Mouse (Mus musculus): ENCODE measurements around the gene Gm6525.
A peak's percentile ranks its signal among the peaks of the same experiment; 100 is the strongest.

Gene Gm6525

GRCm38 (mm10) chr3:84169393-84170005 is 4.4 kb upstream of the Gm6525 start:
- no peak for DNase-seq (ENCODE audit: low spot score)

DNA sequence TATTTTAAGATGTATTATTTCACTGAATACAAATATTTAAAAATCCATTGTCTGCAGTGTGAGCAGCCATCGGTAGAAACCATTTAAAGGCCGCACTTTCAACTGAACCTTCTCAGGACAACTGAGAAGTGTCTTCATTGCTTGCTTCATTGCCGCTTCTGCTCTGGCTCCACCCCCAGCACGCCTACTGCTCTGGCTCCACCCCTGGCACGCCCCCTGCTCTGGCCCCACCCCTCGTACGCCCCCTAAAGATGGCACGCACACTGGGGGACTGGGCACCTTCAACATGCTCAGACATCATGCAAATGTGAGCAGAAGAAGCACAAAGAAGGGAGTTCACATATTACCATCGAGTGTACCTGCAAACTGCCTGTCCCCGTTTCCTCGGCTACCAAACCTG is 1.5 kb upstream of the Gm6525 start:
- DNase-seq (ENCODE audit: low spot score), result no peak

DNA sequence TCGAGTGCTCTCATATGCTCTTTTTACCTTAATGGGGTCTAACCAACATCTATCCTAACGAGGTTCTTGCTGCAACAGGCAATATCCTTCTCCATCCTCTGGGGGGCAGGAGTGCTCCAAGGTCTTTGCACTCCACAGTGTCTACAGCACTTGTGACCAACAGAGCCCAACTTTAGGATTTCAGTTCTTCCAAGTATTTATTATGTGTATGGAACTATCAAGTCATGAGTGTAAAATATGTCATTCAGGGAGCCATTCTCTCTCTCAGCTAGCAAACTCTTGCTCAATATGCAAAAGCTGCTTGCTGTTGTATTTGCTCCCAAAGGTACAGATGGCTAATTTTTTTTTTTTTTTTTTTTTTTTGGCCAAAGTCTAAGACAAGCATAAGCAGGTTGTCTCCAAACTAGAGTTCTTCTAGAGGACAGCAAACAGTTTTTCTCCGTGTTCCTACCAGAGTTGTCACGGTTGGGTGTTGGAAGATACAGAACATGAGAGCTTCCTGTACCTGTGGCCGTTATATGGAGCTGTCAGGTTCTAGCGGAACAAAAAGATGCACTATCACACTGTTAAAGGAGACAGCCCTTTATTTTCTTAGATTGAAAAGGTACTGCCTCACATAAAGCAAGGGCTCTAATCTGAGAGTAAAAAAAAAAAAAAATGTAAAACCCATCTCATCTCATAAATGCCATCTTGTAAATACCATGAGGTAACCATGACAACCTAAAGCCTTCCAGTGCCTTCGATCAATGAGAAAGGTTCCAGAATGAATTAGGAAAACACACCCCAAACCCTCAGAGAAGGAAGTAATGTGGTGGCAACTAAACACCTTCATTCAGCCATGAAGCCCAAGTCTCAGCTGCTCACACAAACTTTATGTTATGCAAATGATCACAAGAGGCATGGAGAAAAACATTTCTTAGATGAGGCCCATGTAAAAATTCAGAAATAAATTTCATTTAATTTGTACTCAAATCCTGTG is 1.7 kb downstream of the Gm6525 start:
- peak; percentile 88 for DNase-seq (ENCODE audit: low spot score)

DNA sequence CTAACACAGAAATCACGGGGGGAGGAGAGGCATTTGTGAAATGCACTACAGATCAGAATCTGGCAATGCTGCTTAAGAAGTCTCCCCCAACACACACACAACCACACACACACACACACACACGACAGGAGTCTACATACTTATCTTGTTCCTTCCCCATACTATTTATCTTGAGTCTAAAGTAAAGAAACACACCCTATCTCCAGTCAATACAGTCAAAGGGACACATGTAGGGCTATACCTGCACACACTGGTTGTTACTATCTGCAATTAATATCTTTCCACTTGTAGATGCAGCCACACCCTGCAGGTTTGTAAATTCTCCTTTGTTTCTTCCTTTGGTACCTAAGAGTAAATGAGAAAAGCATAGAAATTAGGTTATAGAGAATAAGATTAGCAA is 3.9 kb downstream of the Gm6525 start:
- DNase-seq (ENCODE audit: low spot score), result no peak

DNA sequence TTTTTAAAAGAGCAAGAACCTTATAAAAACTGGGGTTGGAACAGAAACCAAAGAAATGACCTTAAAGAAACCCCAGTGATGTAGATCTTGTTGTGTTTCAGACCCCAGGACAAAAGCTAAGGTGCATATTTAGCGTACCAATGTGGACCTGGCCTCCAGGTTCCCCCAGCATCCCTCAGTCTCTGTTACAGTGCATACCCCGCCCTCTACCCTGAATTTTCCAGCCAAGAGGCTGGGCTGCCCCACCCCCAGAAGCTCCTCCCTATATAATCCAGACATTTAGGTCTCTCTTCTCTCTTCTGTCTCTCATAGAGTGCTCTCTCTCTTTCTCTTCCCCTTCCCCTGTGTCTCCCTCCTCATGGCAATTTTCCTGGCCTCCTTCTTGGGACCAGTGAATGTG is 6.4 kb downstream of the Gm6525 start:
- DNase-seq (ENCODE audit: low spot score), result no peak

- no peak for DNase-seq (ENCODE audit: low spot score)
These were observed 7.2 kb downstream of the Gm6525 start for GRCm38 (mm10) chr3:84181102-84181501.

DNA sequence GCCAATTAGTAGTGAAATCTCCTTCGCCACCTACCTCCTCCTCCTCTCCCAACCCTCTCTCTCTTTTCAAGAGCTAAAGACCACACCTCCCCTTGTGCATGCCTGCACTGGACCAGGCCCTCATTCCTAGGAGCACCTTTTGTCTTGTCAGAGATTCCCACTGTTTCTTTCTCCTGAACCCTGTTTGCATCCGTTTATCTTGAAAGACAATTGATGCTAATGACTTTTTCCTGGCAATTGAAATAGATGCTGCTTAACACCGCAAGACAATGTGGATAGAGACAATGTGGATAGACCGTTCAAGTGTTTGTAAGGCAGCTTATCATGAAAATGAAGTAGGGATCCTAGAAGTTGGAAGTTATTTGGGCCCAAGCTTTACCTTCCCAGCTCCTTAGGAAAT is 7.8 kb downstream of the Gm6525 start:
- DNase-seq (ENCODE audit: low spot score), result no peak

- DNase-seq (ENCODE audit: low spot score), result no peak
These were observed 15.8 kb downstream of the Gm6525 start for GRCm38 (mm10) chr3:84189629-84190173.

- peak; percentile 37 for DNase-seq (ENCODE audit: low spot score)
These were observed 16.7 kb downstream of the Gm6525 start for GRCm38 (mm10) chr3:84190513-84191061.

GRCm38 (mm10) chr3:84191141-84191881 is 17.4 kb downstream of the Gm6525 start:
- DNase-seq (ENCODE audit: low spot score), result peak; percentile 19

- DNase-seq (ENCODE audit: low spot score), result no peak
These were observed 20.0 kb downstream of the Gm6525 start for GRCm38 (mm10) chr3:84193881-84194280.

DNA sequence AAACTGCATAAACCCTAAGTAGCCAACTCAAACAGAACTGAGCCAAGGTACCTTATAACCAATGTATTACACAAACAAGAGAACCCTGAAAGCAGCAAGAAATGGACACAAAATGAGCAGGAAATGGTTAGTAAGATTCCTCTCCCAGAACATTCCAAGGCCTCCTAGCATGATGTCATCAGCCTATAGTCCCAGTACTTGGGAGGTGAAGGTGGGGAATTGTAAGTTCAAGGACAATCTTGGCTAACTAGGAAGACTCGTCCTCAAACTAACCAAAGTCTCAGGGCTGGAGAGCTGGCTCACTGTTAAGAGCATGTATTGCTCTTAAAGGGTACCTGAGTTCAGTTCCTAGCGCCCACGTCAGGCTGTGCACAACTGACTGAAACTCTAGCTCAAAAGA is 24.3 kb downstream of the Gm6525 start:
- no peak for DNase-seq (ENCODE audit: low spot score)

DNA sequence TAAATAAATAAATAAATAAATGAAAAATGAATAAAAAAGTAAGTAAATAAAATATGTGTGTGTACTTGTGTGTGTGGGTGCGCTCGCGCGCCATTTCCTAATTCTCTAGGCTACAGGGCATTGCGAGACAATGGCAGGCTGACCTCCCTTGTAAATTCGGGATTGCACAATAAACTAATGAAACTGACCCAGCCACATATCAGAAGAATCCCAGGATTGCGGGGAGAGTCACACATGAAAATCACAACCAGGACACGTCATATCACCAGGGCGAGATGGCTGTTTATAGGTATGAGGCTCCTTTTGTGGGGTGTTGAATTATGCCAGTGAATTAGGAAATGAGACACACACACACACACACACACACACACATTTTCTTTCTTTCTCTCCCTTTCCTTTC is 25.6 kb downstream of the Gm6525 start:
- no peak for DNase-seq (ENCODE audit: low spot score)

GRCm38 (mm10) chr3:84200559-84201420 is 26.9 kb downstream of the Gm6525 start:
- peak; percentile 32 for DNase-seq (ENCODE audit: low spot score)

DNA sequence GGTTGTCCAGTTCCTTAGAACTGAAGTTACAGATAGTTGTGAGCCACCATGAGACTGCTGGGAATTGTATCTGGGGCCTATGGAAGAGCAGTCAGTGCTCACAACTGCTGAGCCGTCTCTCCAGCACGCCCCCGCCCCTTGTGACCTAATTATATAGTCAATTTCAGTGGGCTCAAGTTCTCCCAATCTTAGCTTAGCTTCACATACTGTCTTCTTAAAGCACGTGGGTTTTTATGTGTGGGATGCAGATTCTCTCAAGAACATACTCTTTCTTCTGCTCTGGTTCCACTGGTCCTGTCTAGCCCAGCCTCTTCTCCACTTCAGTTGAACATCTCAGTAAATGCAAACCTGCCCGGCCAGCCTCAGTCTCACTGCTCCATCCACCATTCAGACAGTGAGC is 30.7 kb downstream of the Gm6525 start:
- no peak for DNase-seq (ENCODE audit: low spot score)

GRCm38 (mm10) chr3:84205650-84206049 is 31.7 kb downstream of the Gm6525 start:
- DNase-seq (ENCODE audit: low spot score), result no peak

GRCm38 (mm10) chr3:84206106-84206505 is 32.2 kb downstream of the Gm6525 start:
- no peak for DNase-seq (ENCODE audit: low spot score)

DNA sequence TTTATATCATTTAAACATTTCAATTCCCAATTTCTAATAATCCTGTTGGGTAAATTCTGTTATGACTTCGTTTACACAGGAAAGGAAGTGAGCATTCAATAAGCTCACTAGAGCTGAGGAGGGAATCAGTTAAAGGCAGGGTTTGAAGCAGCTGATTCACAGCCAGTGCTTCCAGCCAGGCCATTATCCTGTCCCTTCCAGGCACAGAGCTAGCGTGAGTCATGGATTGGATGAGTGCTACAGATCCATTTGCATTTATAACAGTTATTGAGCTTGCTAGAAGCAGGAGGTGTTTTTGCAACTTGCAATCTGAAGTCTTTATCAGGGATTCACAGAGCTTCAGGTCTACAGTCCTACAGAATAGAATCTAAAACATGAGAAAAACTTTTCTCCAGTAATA is 33.5 kb downstream of the Gm6525 start:
- no peak for DNase-seq (ENCODE audit: low spot score)

GRCm38 (mm10) chr3:84208475-84208874 is 34.6 kb downstream of the Gm6525 start:
- DNase-seq (ENCODE audit: low spot score), result no peak

GRCm38 (mm10) chr3:84208917-84209513 is 35.1 kb downstream of the Gm6525 start:
- DNase-seq (ENCODE audit: low spot score), result no peak

All from embryo, embryonic 10.5 days (tissue).